Mouse (Mus musculus) bone marrow macrophage, adult 2 months (primary cell): ENCODE results near the gene Pnma1.

ENCODE experiments used
- CTCF ChIP-seq: IDR thresholded peaks from 2 replicates; pipeline ENCODE4 v1.5.1; 2012; ENCODE audit warnings: low read depth, mild to moderate bottlenecking, low read length, moderate library complexity
- POLR2A ChIP-seq: IDR thresholded peaks from 2 replicates; pipeline ENCODE4 v1.6.1; 2012; ENCODE audit warnings: mild to moderate bottlenecking, low read depth, low read length, borderline replicate concordance

DNA sequence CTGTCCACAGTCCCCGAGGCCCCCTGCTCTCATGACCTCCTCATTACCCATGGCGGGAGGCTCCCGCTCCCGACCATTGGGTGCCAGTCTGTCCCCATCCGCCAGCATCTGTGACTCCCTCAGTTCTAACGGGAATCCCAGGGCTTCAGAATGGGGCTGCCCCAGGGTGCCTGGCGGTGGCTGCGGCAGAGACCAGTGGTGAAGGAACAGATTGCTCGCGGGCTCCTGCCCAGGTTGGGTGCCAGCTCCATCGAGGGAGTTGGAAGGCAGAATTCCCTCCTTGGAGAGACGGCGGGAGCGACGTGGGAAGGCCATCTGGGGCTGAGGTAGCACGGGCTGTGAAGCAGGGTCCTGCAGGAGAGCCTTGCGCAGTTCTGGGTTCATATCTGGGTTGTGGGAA is 24.6 kb upstream of the Pnma1 start:
- TF ChIP-seq POLR2A (no peak), CTCF (no peak)
